Mouse (Mus musculus) stomach, embryonic 14.5 days (tissue): ENCODE results near the gene Aldoc. TPM values are rescaled to one million over a fixed set of nuclear protein-coding genes. Genes with fewer than 3 reads are reported as not detected.

Experiments
- ATAC-seq: fragments of 200-750 bp; cut with Nextera tagmentation; 2 replicates; pipeline ENCODE4 v1.8.0; 2017; ENCODE audit warnings: low read depth, moderate TSS enrichment; ENCODE audit not compliant: insufficient number of reproducible peaks, insufficient read depth, low FRiP score
- H3K27ac ChIP-seq: fragments of 300-500 bp; sonication (generic); 2 replicates; pipeline ENCODE4 v1.5.1; 2014; ENCODE audit warnings: mild to moderate bottlenecking, low read length, moderate library complexity, mixed read lengths
- H3K27me3 ChIP-seq: fragments of 300-500 bp; sonication (generic); 2 replicates; pipeline ENCODE4 v1.6.1; 2014; ENCODE audit warnings: low read length, control low read depth, mixed read lengths; ENCODE audit not compliant: control insufficient read depth, insufficient read depth
- H3K36me3 ChIP-seq: fragments of 300-500 bp; sonication (generic); 2 replicates; pipeline ENCODE4 v1.6.1; 2014; ENCODE audit warnings: mild to moderate bottlenecking, control low read depth, low read length, moderate library complexity, mixed read lengths; ENCODE audit not compliant: control insufficient read depth, insufficient read depth
- H3K4me1 ChIP-seq: fragments of 300-500 bp; sonication (generic); 2 replicates; pipeline ENCODE4 v1.6.1; 2014; ENCODE audit warnings: low read length, control low read depth, mixed read lengths; ENCODE audit not compliant: control insufficient read depth, insufficient read depth
- H3K4me2 ChIP-seq: fragments of 300-500 bp; sonication (generic); replicated peaks from 2 replicates; pipeline ENCODE4 v1.6.1; 2014; ENCODE audit warnings: low read depth, low read length, control low read depth
- H3K4me3 ChIP-seq: fragments of 300-500 bp; sonication (generic); 2 replicates; pipeline ENCODE4 v1.5.1; 2014; ENCODE audit warnings: low read depth, low read length, control low read depth
- H3K9ac ChIP-seq: fragments of 300-500 bp; sonication (generic); replicated peaks from 2 replicates; pipeline ENCODE4 v1.6.1; 2014; ENCODE audit warnings: low read depth, mild to moderate bottlenecking, control low read depth, low read length, moderate library complexity, mixed read lengths
- H3K9me3 ChIP-seq: fragments of 300-500 bp; sonication (generic); 2 replicates; pipeline ENCODE4 v1.6.1; 2016; ENCODE audit warnings: low read depth, low read length, control low read depth; ENCODE audit not compliant: control insufficient read depth
- WGBS: fragments of 180-500 bp; shearing (Covaris S2); extraction: QIAGEN DNeasy Blood & Tissue Kit; methylation state at CpG from one replicate; pipeline ENCODE4 v1.1.7; 2014; 5-methylcytosine and 5-hydroxymethylcytosine counted together
- polyA plus RNA-seq: library from polyadenylated mRNA; unstranded; fragments of >200 nt; fragmentation: Nextera tagmentation; extraction: Ambion mirVana; gene quantifications from 2 replicates; pipeline ENCODE4 v1.2.1, GENCODE M21; 2014

The Aldoc gene
- polyA plus RNA-seq, 1 experiment from 2014 or later = 18.8 TPM

DNA sequence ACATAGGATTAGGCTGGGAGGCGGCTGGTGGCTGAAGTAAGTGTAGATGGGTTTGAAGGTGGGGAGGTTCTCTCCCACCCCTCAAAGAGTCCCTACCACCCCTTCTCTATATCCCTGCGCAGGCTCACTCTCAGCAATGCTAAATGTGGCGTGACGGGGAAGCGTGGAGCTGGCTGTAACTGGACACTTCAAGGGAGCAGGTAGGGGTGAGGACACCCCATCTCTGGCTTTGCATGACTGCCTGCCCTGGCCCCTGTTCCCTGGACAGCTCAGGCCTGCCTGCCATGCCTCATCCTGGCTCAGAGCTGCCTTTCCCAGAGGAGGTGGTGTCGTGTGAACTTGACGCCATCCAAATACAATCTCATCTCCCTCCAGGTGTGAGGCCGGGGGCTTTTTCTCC, 51.4 kb downstream of the Aldoc start:
- no peaks in the 10 kb centered on the region for H3K27me3 ChIP-seq
- H3K9me3 ChIP-seq = no peaks in the 10 kb centered on the region
- no peaks in the 10 kb centered on the region for H3K4me1 ChIP-seq
- ATAC-seq = no peak
- H3K36me3 ChIP-seq = no peaks in the 10 kb centered on the region
- H3K27ac ChIP-seq = no peak overlapping the region
- 65% methylated on average over 8 of the region's 8 CpGs for WGBS
- no peak overlapping the region for H3K9ac ChIP-seq
- H3K4me2 ChIP-seq = no peak overlapping the region
- H3K4me3 ChIP-seq = no peak overlapping the region

Other genes starting within 250 kb of the Aldoc start
- gene Eral1, start 242.6 kb upstream of the Aldoc start, polyA plus RNA-seq = 33.4 and 33.5 TPM in 2 replicates
- 15.2 and 16.4 TPM in 2 replicates for gene Fam222b, start 228.3 kb upstream of the Aldoc start, polyA plus RNA-seq
- gene Traf4, start 157.4 kb upstream of the Aldoc start, polyA plus RNA-seq = 53.5 and 54.7 TPM in 2 replicates
- 16.0 and 17.4 TPM in 2 replicates for gene Nek8, start 146.3 kb upstream of the Aldoc start, polyA plus RNA-seq
- 27.1 and 28.0 TPM in 2 replicates for gene Tlcd1, start 146.3 kb upstream of the Aldoc start, polyA plus RNA-seq
- gene Rpl23a, start 139.4 kb upstream of the Aldoc start, polyA plus RNA-seq = 1,708 and 1,741 TPM in 2 replicates
- 156 and 171 TPM in 2 replicates for gene Rab34, start 134.5 kb upstream of the Aldoc start, polyA plus RNA-seq
- 2.7 and 3.3 TPM in 2 replicates for gene Proca1, start 129.6 kb upstream of the Aldoc start, polyA plus RNA-seq
- gene Sdf2, start 77.2 kb upstream of the Aldoc start, polyA plus RNA-seq = 101 and 102 TPM in 2 replicates
- 25.3 and 26.2 TPM in 2 replicates for gene Supt6, start 77.0 kb upstream of the Aldoc start, polyA plus RNA-seq
- 98.3 and 98.7 TPM in 2 replicates for gene 2610507B11Rik, start 61.2 kb upstream of the Aldoc start, polyA plus RNA-seq
- gene BC030499, start 32.1 kb upstream of the Aldoc start, polyA plus RNA-seq = 0.17 and 0.32 TPM in 2 replicates
- 40.5 and 44.6 TPM in 2 replicates for gene Spag5, start 21.4 kb upstream of the Aldoc start, polyA plus RNA-seq
- 67.7 and 69.8 TPM in 2 replicates for gene Pigs, start 5.4 kb downstream of the Aldoc start, polyA plus RNA-seq
- gene Unc119, start 20.5 kb downstream of the Aldoc start, polyA plus RNA-seq = 45.9 and 47.5 TPM in 2 replicates
- gene Foxn1, start 63.6 kb downstream of the Aldoc start, polyA plus RNA-seq = 0.45 and 0.64 TPM in 2 replicates
- 0.10 TPM in 2 replicates for gene Slc13a2, start 99.2 kb downstream of the Aldoc start, polyA plus RNA-seq
- 12.9 and 14.3 TPM in 2 replicates for gene Slc46a1, start 142.7 kb downstream of the Aldoc start, polyA plus RNA-seq
- 2.1 and 3.6 TPM in 2 replicates for gene Sarm1, start 174.8 kb downstream of the Aldoc start, polyA plus RNA-seq
- gene Vtn, start 176.1 kb downstream of the Aldoc start, polyA plus RNA-seq = 0.81 and 5.4 TPM in 2 replicates
- gene Sebox, start 180.5 kb downstream of the Aldoc start, polyA plus RNA-seq = not detected in 2 replicates
- 52.1 and 52.9 TPM in 2 replicates for gene Tmem199, start 189.2 kb downstream of the Aldoc start, polyA plus RNA-seq
- 131 and 135 TPM in 2 replicates for gene Poldip2, start 189.2 kb downstream of the Aldoc start, polyA plus RNA-seq
- 81.2 and 82.9 TPM in 2 replicates for gene Tnfaip1, start 213.4 kb downstream of the Aldoc start, polyA plus RNA-seq
- gene Ift20, start 213.4 kb downstream of the Aldoc start, polyA plus RNA-seq = 126 and 142 TPM in 2 replicates
- 88.5 and 113 TPM in 2 replicates for gene Tmem97, start 227.8 kb downstream of the Aldoc start, polyA plus RNA-seq